Mouse (Mus musculus): ENCODE measurements around the gene Tmem265. TPM values are rescaled to one million over a fixed set of nuclear protein-coding genes. Genes with fewer than 3 reads are reported as not detected.
A peak's percentile ranks its signal among the peaks of the same experiment; 100 is the strongest.

Gene Tmem265
- polyA plus RNA-seq, 1 experiment from 2014 or later, result 5.1 TPM

DNA sequence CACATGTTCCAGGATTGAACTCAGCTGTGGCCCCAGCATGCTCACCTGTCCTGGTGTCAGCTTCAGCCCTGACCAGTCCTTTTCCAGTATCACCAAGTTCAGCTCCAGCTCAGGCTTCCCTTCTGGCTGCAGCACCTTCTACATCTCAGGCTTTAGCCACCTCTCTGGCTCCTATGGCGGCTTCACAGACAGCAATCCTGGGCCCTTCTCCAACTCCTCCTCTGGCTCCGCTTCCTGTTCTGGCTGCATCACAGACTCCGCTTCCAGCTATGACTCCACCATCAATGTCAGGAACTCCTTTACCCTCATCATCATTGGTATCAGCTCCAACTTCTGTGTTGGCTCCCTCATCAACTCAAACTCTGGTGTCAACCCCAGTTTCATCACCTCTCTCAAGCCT is 19.5 kb upstream of the Tmem265 start:
- no peaks in the 10 kb centered on the region for H3K4me1 ChIP-seq (ENCODE audit: control insufficient read depth, insufficient read depth, low read length)
- H3K36me3 ChIP-seq (ENCODE audit: control insufficient read depth, insufficient read depth, low read length), result peaks cover 93% of the 10 kb centered on the region
- ATAC-seq (ENCODE audit: low FRiP score, low TSS enrichment) (no peak), DNase-seq (no peak)
- H3K9me3 ChIP-seq (ENCODE audit: control insufficient read depth, low read length), result no peaks in the 10 kb centered on the region
- no peak overlapping the region for H3K4me2 ChIP-seq (ENCODE audit: low read length)
- 95% methylated on average over 3 of the region's 3 CpGs for WGBS
- H3K9ac ChIP-seq (replicated peaks; ENCODE audit: low read length), result no peak overlapping the region
- no peak overlapping the region for H3K4me3 ChIP-seq (replicated peaks; ENCODE audit: low read depth, low read length)
- H3K27me3 ChIP-seq (ENCODE audit: control insufficient read depth, insufficient read depth, low read length), result no peaks in the 10 kb centered on the region
- no peak overlapping the region for H3K27ac ChIP-seq (replicated peaks; ENCODE audit: low read depth, low read length)

- no peak for DNase-seq
- H3K36me3 ChIP-seq (ENCODE audit: control insufficient read depth, insufficient read depth, low read length), result peaks cover 82% of the 10 kb centered on the region
- ATAC-seq (ENCODE audit: low FRiP score, low TSS enrichment), result no peak
These were observed 11.9 kb upstream of the Tmem265 start for GRCm38 (mm10) chr7:127549116-127549835.

GRCm38 (mm10) chr7:127551558-127551957 is 9.6 kb upstream of the Tmem265 start:
- 96% methylated on average over 8 of the region's 8 CpGs for WGBS
- no peaks in the 10 kb centered on the region for H3K9me3 ChIP-seq (ENCODE audit: control insufficient read depth, low read length)

More at GRCm38 (mm10) chr7:127549116-127549835, 11.9 kb upstream of the Tmem265 start:
- H3K4me2 ChIP-seq (ENCODE audit: low read length), result no peak overlapping the region
- H3K9ac ChIP-seq (replicated peaks; ENCODE audit: low read length), result no peak overlapping the region
- WGBS, result 93% methylated on average over 15 of the region's 15 CpGs
- no peaks in the 10 kb centered on the region for H3K9me3 ChIP-seq (ENCODE audit: control insufficient read depth, low read length)
- no peak overlapping the region for H3K27ac ChIP-seq (replicated peaks; ENCODE audit: low read depth, low read length)
- no peaks in the 10 kb centered on the region for H3K4me1 ChIP-seq (ENCODE audit: control insufficient read depth, insufficient read depth, low read length)
- no peak overlapping the region for H3K4me3 ChIP-seq (replicated peaks; ENCODE audit: low read depth, low read length)
- no peaks in the 10 kb centered on the region for H3K27me3 ChIP-seq (ENCODE audit: control insufficient read depth, insufficient read depth, low read length)

DNA sequence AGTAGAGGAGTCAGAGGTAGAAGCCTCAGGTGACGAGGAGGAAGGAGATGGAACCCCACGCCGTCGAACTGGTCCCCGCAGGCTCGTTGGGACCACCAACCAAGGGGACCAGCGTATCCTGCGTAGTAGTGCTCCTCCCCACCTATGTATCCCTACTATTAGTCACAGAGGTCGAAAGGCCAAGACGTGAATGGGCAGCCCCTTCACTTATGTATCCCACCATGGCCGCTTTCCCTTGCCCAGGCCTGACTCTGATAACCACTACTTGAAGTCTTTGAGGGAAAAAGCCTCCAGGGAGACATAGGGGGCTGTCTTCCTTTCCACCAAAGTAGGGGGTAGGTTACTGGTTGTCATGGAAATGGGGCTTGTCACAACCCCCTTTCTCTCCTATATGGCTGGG is 610 bp upstream of the Tmem265 start:
- Histone ChIP-seq H3K4me1 (ENCODE audit: control insufficient read depth, insufficient read depth, low read length) (no peaks in the 10 kb centered on the region), H3K27me3 (ENCODE audit: control insufficient read depth, insufficient read depth, low read length) (no peaks in the 10 kb centered on the region), H3K4me3 (replicated peaks; ENCODE audit: low read depth, low read length) (no peak overlapping the region), H3K36me3 (ENCODE audit: control insufficient read depth, insufficient read depth, low read length) (peaks cover 87% of the 10 kb centered on the region), H3K4me2 (ENCODE audit: low read length) (no peak overlapping the region), H3K9ac (replicated peaks; ENCODE audit: low read length) (no peak overlapping the region), H3K27ac (replicated peaks; ENCODE audit: low read depth, low read length) (no peak overlapping the region), H3K9me3 (ENCODE audit: control insufficient read depth, low read length) (no peaks in the 10 kb centered on the region)
- 93% methylated on average over 11 of the region's 11 CpGs for WGBS
- no peak for ATAC-seq (ENCODE audit: low FRiP score, low TSS enrichment)
- no peak for DNase-seq

More at GRCm38 (mm10) chr7:127551558-127551957, 9.6 kb upstream of the Tmem265 start:
- no peak overlapping the region for H3K4me3 ChIP-seq (replicated peaks; ENCODE audit: low read depth, low read length)
- H3K27ac ChIP-seq (replicated peaks; ENCODE audit: low read depth, low read length), result no peak overlapping the region
- H3K36me3 ChIP-seq (ENCODE audit: control insufficient read depth, insufficient read depth, low read length), result peaks cover 85% of the 10 kb centered on the region
- H3K9ac ChIP-seq (replicated peaks; ENCODE audit: low read length), result no peak overlapping the region
- no peak for ATAC-seq (ENCODE audit: low FRiP score, low TSS enrichment)
- DNase-seq, result no peak
- no peaks in the 10 kb centered on the region for H3K27me3 ChIP-seq (ENCODE audit: control insufficient read depth, insufficient read depth, low read length)
- no peak overlapping the region for H3K4me2 ChIP-seq (ENCODE audit: low read length)
- H3K4me1 ChIP-seq (ENCODE audit: control insufficient read depth, insufficient read depth, low read length), result no peaks in the 10 kb centered on the region

DNA sequence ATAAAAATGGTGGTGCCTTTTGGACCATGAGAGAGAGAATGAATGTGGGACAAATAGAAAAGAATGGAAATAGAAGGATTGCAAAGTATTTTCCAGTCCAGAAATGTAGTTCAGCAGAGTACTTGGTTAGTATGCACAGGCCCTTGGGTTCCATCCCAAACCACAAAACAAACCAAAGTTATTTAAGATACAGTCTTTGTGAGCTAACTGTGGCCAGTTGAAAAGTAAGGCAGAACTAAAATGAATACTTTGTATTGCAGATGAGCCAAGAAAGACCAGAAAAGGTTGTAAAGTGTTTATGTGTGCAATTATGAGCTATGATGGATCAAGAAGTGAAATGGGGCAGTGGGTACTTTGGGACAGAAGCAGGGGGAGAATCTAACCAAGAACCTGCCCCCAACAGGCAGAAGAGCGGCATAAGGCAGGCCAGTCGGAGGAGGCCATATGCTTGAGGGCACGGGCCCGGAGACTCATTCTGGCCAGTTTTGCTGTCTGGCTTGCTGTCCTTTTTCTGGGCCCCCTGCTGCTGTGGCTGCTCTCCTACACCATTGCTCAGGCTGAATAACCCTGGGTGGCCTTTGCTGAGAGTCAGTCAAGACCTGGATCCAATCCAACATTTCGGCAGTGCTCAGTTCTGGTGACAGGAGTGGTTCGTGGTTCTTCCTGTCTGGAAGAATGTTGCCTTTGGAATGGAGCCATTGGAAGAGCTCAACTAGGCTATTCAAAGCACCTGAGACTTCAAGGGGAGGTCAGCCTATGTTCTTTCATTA is 3.4 kb downstream of the Tmem265 start:
- no peaks in the 10 kb centered on the region for H3K4me1 ChIP-seq (ENCODE audit: control insufficient read depth, insufficient read depth, low read length)
- no peak overlapping the region for H3K9ac ChIP-seq (replicated peaks; ENCODE audit: low read length)
- H3K4me2 ChIP-seq (ENCODE audit: low read length), result no peak overlapping the region
- no peak for ATAC-seq (ENCODE audit: low FRiP score, low TSS enrichment)
- no peaks in the 10 kb centered on the region for H3K9me3 ChIP-seq (ENCODE audit: control insufficient read depth, low read length)
- DNase-seq, result peak; percentile 12
- no peaks in the 10 kb centered on the region for H3K27me3 ChIP-seq (ENCODE audit: control insufficient read depth, insufficient read depth, low read length)
- peaks cover 77% of the 10 kb centered on the region for H3K36me3 ChIP-seq (ENCODE audit: control insufficient read depth, insufficient read depth, low read length)
- H3K4me3 ChIP-seq (replicated peaks; ENCODE audit: low read depth, low read length), result no peak overlapping the region
- H3K27ac ChIP-seq (replicated peaks; ENCODE audit: low read depth, low read length), result no peak overlapping the region
- 75% methylated on average over 6 of the region's 6 CpGs for WGBS

DNA sequence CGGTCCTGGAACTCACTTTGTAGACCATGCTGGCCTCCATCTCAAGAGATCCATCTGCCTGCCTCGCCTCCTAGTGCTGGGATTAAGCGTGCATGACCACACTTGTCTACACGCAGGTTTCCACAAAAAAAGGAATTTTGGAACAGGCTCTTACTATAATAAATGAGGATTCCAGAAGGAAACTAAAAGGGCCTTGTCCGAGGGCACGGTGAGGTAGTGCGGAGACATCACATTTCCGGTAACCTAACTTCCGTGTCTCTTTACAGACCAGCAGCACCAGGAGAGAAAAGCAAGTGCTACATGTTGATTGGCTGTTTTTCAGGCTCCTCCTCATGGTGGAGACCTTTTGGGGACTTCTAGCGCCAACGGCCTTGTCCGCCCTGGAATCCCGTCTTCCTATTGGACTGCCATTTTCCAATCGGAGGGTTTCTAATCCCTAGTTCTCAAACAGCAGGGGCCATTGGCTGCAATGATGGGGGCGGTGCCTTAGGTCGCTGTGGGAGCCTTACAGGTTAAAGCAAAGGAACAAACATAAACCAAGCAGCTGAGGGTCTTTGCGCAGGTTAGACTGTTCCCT is 11.8 kb downstream of the Tmem265 start, which contains the start of gene Phkg2:
Gene Phkg2 (plus strand): TSS at position 446 of the 577 bp plus-strand sequence.
- WGBS, result under 1% methylated on average over 17 of the region's 17 CpGs
- Histone ChIP-seq H3K4me3 (replicated peaks; ENCODE audit: low read depth, low read length) (peak within 1 kb of the TSS; percentile 69), H3K4me2 (ENCODE audit: low read length) (peak within 1 kb of the TSS; percentile 79), H3K4me1 (ENCODE audit: control insufficient read depth, insufficient read depth, low read length) (peaks cover 20% of the 10 kb centered on the region), H3K9me3 (ENCODE audit: control insufficient read depth, low read length) (no peaks in the 10 kb centered on the region), H3K27ac (replicated peaks; ENCODE audit: low read depth, low read length) (peak within 1 kb of the TSS; percentile 81), H3K36me3 (ENCODE audit: control insufficient read depth, insufficient read depth, low read length) (peaks cover 26% of the 10 kb centered on the region), H3K27me3 (ENCODE audit: control insufficient read depth, insufficient read depth, low read length) (no peaks in the 10 kb centered on the region), H3K9ac (replicated peaks; ENCODE audit: low read length) (peak within 1 kb of the TSS; percentile 85)
- ATAC-seq (ENCODE audit: low FRiP score, low TSS enrichment) (peak; percentile 98), DNase-seq (peak; percentile 96)

GRCm38 (mm10) chr7:127573503-127574008 is 12.4 kb downstream of the Tmem265 start:
- peak overlapping the region; percentile 79 for H3K4me2 ChIP-seq (ENCODE audit: low read length)
- no peak for ATAC-seq (ENCODE audit: low FRiP score, low TSS enrichment)
- peaks cover 20% of the 10 kb centered on the region for H3K4me1 ChIP-seq (ENCODE audit: control insufficient read depth, insufficient read depth, low read length)
- H3K9ac ChIP-seq (replicated peaks; ENCODE audit: low read length), result peak overlapping the region; percentile 85
- no peaks in the 10 kb centered on the region for H3K9me3 ChIP-seq (ENCODE audit: control insufficient read depth, low read length)
- H3K36me3 ChIP-seq (ENCODE audit: control insufficient read depth, insufficient read depth, low read length), result peaks cover 28% of the 10 kb centered on the region
- no peak for DNase-seq
- WGBS, result 1% methylated on average over 28 of the region's 28 CpGs
- H3K27me3 ChIP-seq (ENCODE audit: control insufficient read depth, insufficient read depth, low read length), result no peaks in the 10 kb centered on the region
- peak overlapping the region; percentile 81 for H3K27ac ChIP-seq (replicated peaks; ENCODE audit: low read depth, low read length)
- H3K4me3 ChIP-seq (replicated peaks; ENCODE audit: low read depth, low read length), result peak overlapping the region; percentile 69

DNA sequence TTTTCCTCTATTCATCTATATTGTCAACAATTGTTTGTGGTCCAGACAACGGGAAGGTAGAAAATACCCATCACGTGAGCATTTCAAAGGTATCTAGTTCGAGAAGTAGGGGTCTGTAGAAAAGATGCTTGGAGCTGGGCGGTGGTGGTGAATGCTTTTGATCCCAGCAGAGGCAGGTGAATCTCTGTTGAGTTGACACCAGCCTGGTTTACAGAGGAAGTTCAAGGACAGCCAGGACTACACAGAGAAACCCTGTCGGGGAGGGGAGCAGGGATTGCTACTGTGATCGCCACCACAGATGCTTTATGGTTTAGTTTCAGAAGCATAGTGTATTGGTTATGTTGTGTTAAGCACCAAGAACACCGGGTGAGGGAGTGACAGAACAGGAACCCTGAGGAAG is 12.9 kb downstream of the Tmem265 start:
- Histone ChIP-seq H3K9ac (replicated peaks; ENCODE audit: low read length) (peak overlapping the region; percentile 85), H3K27me3 (ENCODE audit: control insufficient read depth, insufficient read depth, low read length) (no peaks in the 10 kb centered on the region), H3K4me3 (replicated peaks; ENCODE audit: low read depth, low read length) (peak overlapping the region; percentile 69), H3K9me3 (ENCODE audit: control insufficient read depth, low read length) (no peaks in the 10 kb centered on the region), H3K27ac (replicated peaks; ENCODE audit: low read depth, low read length) (peak overlapping the region; percentile 81), H3K4me2 (ENCODE audit: low read length) (peak overlapping the region; percentile 79), H3K36me3 (ENCODE audit: control insufficient read depth, insufficient read depth, low read length) (peaks cover 25% of the 10 kb centered on the region), H3K4me1 (ENCODE audit: control insufficient read depth, insufficient read depth, low read length) (peaks cover 20% of the 10 kb centered on the region)
- ATAC-seq (ENCODE audit: low FRiP score, low TSS enrichment) (no peak), DNase-seq (no peak)
- 27% methylated on average over 7 of the region's 7 CpGs for WGBS
